Mouse (Mus musculus) olfactory bulb, adult 2 months (tissue): ENCODE results near the gene Ptpn13. TPM values are rescaled to one million over a fixed set of nuclear protein-coding genes. Genes with fewer than 3 reads are reported as not detected.

Source experiments
- H3K27ac ChIP-seq: fragments of 200-500 bp; 2 replicates; pipeline ENCODE4 v1.5.1; 2012; ENCODE audit warnings: low read depth, low read length; ENCODE audit not compliant: insufficient read depth
- H3K4me1 ChIP-seq: fragments of 200-500 bp; 2 replicates; pipeline ENCODE4 v1.6.1; 2012; ENCODE audit warnings: low read length; ENCODE audit not compliant: control insufficient read depth, insufficient read depth
- H3K4me3 ChIP-seq: fragments of 200-500 bp; 2 replicates; pipeline ENCODE4 v1.5.1; 2012; ENCODE audit warnings: mild to moderate bottlenecking, low read depth, low read length, moderate library complexity; ENCODE audit not compliant: insufficient read depth
- CTCF ChIP-seq: fragments of 200-500 bp; IDR thresholded peaks from 2 replicates; pipeline ENCODE4 v1.5.1; 2012; ENCODE audit warnings: low read depth, mild to moderate bottlenecking, low read length, moderate library complexity; ENCODE audit not compliant: insufficient read depth
- POLR2A ChIP-seq: fragments of 200-500 bp; IDR thresholded peaks from 2 replicates; pipeline ENCODE4 v1.6.1; 2012; ENCODE audit warnings: mild to moderate bottlenecking, low read depth, low read length, moderate library complexity; ENCODE audit not compliant: insufficient read depth
- WGBS: fragments of 180-500 bp; shearing (Covaris S2); methylation state at CpG from one replicate; pipeline ENCODE4 v1.1.7; 2018; 5-methylcytosine and 5-hydroxymethylcytosine counted together
- polyA plus RNA-seq: library from polyadenylated mRNA; stranded (reverse); fragments of >200 nt; gene quantifications from 2 replicates; pipeline ENCODE4 v1.2.4, GENCODE M21; 2012; ENCODE audit warnings: low replicate concordance; ENCODE audit not compliant: missing spikeins, insufficient read depth, insufficient read length

The Ptpn13 gene
- polyA plus RNA-seq, 1 experiment = not detected

DNA sequence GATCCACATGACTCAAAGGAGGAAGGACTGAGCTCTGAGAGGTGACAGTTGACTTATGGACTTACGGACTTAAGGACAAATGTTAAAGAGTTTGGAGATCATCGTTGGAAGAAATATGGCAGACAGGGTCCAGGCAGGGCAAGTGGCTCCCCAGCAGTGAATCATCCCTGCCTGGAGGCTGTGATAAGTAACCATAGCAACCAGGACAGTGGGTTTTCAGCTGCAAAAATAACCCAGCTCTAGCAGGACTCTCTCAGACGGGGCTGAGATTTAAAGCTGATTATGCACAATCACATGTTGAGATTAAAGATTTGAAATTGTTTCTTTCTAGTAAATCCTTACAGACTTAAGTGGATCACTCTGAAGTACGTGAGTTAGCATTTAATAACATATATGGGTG is 112.4 kb downstream of the Ptpn13 start:
- Histone ChIP-seq H3K4me1 (peaks cover 9% of the 10 kb centered on the region), H3K4me3 (no peak overlapping the region), H3K27ac (no peak overlapping the region)
- 65% methylated on average over 4 of the region's 4 CpGs for WGBS
- no peak for TF ChIP-seq CTCF
- TF ChIP-seq POLR2A = no peak

- H3K4me1 ChIP-seq = peaks cover 9% of the 10 kb centered on the region
- no peak overlapping the region for H3K27ac ChIP-seq
- H3K4me3 ChIP-seq = no peak overlapping the region
- no peak for TF ChIP-seq CTCF
- TF ChIP-seq POLR2A = no peak
- 69% methylated on average over 6 of the region's 6 CpGs for WGBS
Measured at GRCm38 (mm10) chr5:103540612-103541011, 115.6 kb downstream of the Ptpn13 start.

DNA sequence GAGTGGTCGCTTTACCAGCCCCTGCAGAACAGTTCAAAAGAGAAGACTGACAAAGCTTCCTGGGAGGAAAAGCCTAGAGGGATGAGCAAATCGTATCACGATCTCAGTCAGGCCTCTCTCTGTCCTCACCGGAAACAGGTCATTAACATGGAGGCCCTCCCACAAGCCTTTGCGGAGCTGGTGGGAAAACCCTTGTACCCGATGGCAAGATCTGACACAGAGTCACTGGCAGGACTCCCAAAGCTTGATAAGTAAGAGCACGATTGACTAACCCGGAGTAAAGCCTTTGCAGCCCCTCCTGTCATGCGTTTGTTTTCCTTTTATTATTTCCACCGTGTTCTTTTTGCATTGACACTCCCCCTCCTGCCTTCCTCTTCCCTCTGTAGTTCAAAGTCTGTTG is 116.1 kb downstream of the Ptpn13 start:
- no peak overlapping the region for H3K4me3 ChIP-seq
- no peak overlapping the region for H3K27ac ChIP-seq
- TF ChIP-seq POLR2A (no peak), CTCF (no peak)
- WGBS = 19% methylated on average over 10 of the region's 10 CpGs
- peaks cover 9% of the 10 kb centered on the region for H3K4me1 ChIP-seq

DNA sequence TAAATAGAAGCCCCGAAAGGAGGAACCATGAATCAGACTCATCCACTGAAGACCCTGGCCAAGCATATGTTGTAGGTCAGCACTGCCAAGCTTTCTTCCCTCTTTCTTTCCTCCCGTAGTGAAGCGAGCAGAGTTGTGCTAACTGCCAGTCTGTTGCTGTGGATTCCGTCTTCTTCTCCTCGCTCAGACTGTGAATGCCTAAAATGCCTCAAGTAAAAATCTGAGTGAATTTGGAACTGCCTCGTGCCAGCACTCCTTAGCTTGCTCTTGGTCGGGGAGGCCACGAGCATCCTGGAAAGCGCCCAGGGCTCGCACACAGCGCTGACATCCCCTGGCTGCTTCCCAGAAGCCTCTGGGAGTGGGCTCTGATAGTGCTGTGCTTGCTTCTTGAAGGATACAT is 116.5 kb downstream of the Ptpn13 start:
- Histone ChIP-seq H3K27ac (no peak overlapping the region), H3K4me1 (peaks cover 9% of the 10 kb centered on the region), H3K4me3 (no peak overlapping the region)
- TF ChIP-seq CTCF (no peak), POLR2A (no peak)
- WGBS = 46% methylated on average over 11 of the region's 11 CpGs

GRCm38 (mm10) chr5:103545381-103546000 is 120.5 kb downstream of the Ptpn13 start:
- H3K4me3 ChIP-seq = no peak overlapping the region
- WGBS = 88% methylated on average over 20 of the region's 20 CpGs
- no peak overlapping the region for H3K27ac ChIP-seq
- H3K4me1 ChIP-seq = peaks cover 9% of the 10 kb centered on the region
- no peak for TF ChIP-seq CTCF
- no peak for TF ChIP-seq POLR2A

DNA sequence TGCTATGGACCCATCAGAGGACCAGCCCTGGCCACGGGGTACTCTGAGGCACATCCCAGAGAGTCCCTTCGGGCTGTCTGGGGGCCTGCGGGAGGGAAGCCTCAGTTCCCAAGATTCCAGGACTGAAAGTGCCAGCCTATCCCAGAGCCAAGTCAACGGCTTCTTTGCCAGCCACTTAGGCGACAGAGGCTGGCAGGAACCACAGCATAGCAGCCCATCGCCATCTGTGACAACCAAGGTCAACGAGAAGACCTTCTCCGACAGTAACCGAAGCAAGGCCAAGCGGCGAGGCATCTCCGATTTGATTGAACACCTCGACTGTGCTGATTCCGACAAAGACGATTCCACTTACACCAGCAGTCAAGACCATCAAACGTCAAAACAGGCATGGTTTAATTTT is 129.8 kb downstream of the Ptpn13 start:
- no peak overlapping the region for H3K27ac ChIP-seq
- H3K4me1 ChIP-seq = no peaks in the 10 kb centered on the region
- TF ChIP-seq CTCF (no peak), POLR2A (no peak)
- WGBS = 89% methylated on average over 16 of the region's 16 CpGs
- H3K4me3 ChIP-seq = no peak overlapping the region

GRCm38 (mm10) chr5:103560546-103560945 is 135.6 kb downstream of the Ptpn13 start:
- H3K4me3 ChIP-seq = no peak overlapping the region
- H3K27ac ChIP-seq = no peak overlapping the region
- WGBS = 94% methylated on average over 9 of the region's 9 CpGs
- H3K4me1 ChIP-seq = no peaks in the 10 kb centered on the region
- TF ChIP-seq POLR2A (no peak), CTCF (no peak)

- TF ChIP-seq CTCF (no peak), POLR2A (no peak)
- no peak overlapping the region for H3K4me3 ChIP-seq
- 93% methylated on average over 4 of the region's 4 CpGs for WGBS
- no peaks in the 10 kb centered on the region for H3K4me1 ChIP-seq
- H3K27ac ChIP-seq = no peak overlapping the region
Measured at GRCm38 (mm10) chr5:103568034-103568433, 143.0 kb downstream of the Ptpn13 start.

GRCm38 (mm10) chr5:103569446-103569845 is 144.5 kb downstream of the Ptpn13 start:
- no peak for TF ChIP-seq POLR2A
- TF ChIP-seq CTCF = no peak
- 94% methylated on average over 9 of the region's 9 CpGs for WGBS
- Histone ChIP-seq H3K4me3 (no peak overlapping the region), H3K27ac (no peak overlapping the region), H3K4me1 (no peaks in the 10 kb centered on the region)
